Mouse (Mus musculus): ENCODE results near the gene Cdx4.

DNA sequence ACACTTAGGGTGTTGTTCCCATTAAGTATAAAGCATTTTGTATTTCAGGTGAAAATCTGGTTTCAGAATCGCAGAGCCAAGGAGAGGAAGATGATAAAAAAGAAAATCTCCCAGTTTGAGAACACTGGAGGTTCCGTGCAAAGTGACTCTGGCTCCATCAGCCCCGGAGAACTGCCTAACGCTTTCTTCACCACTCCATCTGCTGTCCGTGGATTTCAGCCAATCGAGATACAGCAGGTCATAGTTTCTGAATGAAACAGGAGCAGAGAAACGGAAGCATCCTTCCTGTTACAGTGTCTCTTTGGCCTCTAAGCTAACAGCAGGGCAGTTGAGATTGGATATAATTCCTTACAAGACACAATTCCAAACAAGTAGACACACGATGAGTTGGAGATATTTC is 8.2 kb downstream of the Cdx4 start:
- no peak for TF ChIP-seq EP300 (IDR thresholded peaks at IDR 0.05; ENCODE audit: low read depth)
- TF ChIP-seq CTCF (IDR thresholded peaks at IDR 0.05; ENCODE audit: low read depth): no peak
